Mouse (Mus musculus) midbrain, embryonic 16.5 days (tissue): ENCODE measurements around the gene Hsh2d. TPM values are rescaled to one million over a fixed set of nuclear protein-coding genes. Genes with fewer than 3 reads are reported as not detected.

Experiments used
- ATAC-seq: fragments of 200-750 bp; cut with Nextera tagmentation; 2 replicates; pipeline ENCODE4 v1.8.0; 2017; ENCODE audit warnings: moderate TSS enrichment
- H3K27ac ChIP-seq: fragments of 300-500 bp; sonication (generic); 2 replicates; pipeline ENCODE4 v1.5.1; 2014; ENCODE audit warnings: mild to moderate bottlenecking, low read length, mixed read lengths
- H3K27me3 ChIP-seq: fragments of 300-500 bp; sonication (generic); 2 replicates; pipeline ENCODE4 v1.6.1; 2014; ENCODE audit warnings: low read depth, low read length, mixed read lengths; ENCODE audit not compliant: control insufficient read depth, insufficient read depth
- H3K36me3 ChIP-seq: fragments of 300-500 bp; sonication (generic); 2 replicates; pipeline ENCODE4 v1.6.1; 2014; ENCODE audit warnings: mild to moderate bottlenecking, low read length, moderate library complexity, mixed read lengths; ENCODE audit not compliant: control insufficient read depth, insufficient read depth
- H3K4me1 ChIP-seq: fragments of 300-500 bp; sonication (generic); 2 replicates; pipeline ENCODE4 v1.6.1; 2014; ENCODE audit warnings: mild to moderate bottlenecking, low read length, mixed read lengths; ENCODE audit not compliant: control insufficient read depth, insufficient read depth
- H3K4me2 ChIP-seq: fragments of 300-500 bp; sonication (generic); 2 replicates; pipeline ENCODE4 v1.6.1; 2014; ENCODE audit warnings: mild to moderate bottlenecking, low read length, mixed read lengths
- H3K4me3 ChIP-seq: fragments of 300-500 bp; sonication (generic); 2 replicates; pipeline ENCODE4 v1.5.1; 2014; ENCODE audit warnings: low read depth, mild to moderate bottlenecking, low read length, moderate library complexity, mixed read lengths
- H3K9ac ChIP-seq: fragments of 300-500 bp; sonication (generic); 2 replicates; pipeline ENCODE4 v1.6.1; 2014; ENCODE audit warnings: low read depth, low read length, mixed read lengths
- H3K9me3 ChIP-seq: fragments of 300-500 bp; sonication (generic); replicated peaks from 2 replicates; pipeline ENCODE4 v1.6.1; 2014; ENCODE audit warnings: mild to moderate bottlenecking, low read length, mixed read lengths; ENCODE audit not compliant: control insufficient read depth, poor library complexity, severe bottlenecking
- WGBS: fragments of 180-500 bp; shearing (Covaris S2); extraction: QIAGEN DNeasy Blood & Tissue Kit; methylation state at CpG from one replicate; pipeline ENCODE4 v1.1.7; 2014; 5-methylcytosine and 5-hydroxymethylcytosine counted together
- polyA plus RNA-seq: library from polyadenylated mRNA; unstranded; fragments of >200 nt; fragmentation: Nextera tagmentation; extraction: Ambion mirVana; gene quantifications from 2 replicates; pipeline ENCODE4 v1.2.1, GENCODE M21; 2015

The Hsh2d gene
- polyA plus RNA-seq, 1 experiment from 2014 or later, result not detected

DNA sequence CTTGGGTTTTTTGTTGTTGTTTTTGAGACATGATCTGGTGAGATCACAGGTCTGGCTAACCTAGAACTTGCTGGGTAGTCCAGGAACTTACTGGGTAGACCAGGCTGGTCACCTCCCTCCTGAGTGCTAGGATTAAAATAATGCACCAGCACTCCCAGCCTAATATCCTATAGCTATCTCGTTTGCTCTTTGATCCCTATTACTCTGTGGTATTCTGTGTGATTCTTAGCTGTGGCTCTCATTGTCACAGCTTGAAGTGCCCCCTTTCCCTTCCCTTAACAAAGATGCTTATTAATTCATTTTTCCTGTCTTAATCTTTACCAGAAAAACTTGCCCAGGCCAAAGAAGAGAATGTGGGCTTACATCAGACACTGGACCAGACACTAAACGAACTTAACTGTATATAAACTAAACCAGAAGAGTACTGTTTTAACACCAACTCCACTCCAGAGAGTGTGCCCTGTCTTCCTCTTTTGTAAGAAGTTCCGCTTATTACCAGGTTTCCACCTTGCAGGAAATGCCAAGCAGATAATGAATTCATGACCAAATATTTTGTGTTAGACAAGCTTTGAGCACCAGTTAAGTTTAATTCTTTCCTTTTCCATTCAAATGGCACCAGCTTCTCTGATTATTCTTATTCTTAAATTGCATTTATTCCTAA lies 37.9 kb upstream of the Hsh2d start:
- no peak for ATAC-seq
- H3K36me3 ChIP-seq, result peaks cover 17% of the 10 kb centered on the region
- no peak overlapping the region for H3K27ac ChIP-seq

DNA sequence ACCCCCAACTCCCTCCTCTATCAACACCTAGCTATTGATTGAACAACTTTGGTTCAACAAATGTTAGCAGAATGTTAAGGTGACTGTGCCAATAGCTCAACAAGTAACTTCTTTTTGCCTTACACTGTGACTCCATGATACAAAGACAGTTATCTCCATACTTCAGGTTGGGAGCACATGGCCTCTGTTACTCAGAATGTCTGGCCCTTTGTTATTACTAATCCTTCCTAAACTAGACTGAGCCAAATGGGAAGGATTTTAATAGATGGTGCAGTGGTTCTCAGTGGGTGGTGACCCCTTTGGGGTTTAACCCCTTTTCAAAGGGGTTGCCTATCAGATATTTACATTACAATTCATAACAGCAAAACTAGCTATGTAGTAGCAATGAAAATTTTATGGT lies 36.1 kb upstream of the Hsh2d start:
- no peaks in the 10 kb centered on the region for H3K27me3 ChIP-seq
- H3K9ac ChIP-seq, result no peak overlapping the region
- H3K4me2 ChIP-seq, result no peak overlapping the region
- H3K36me3 ChIP-seq, result peaks cover 10% of the 10 kb centered on the region; the same call in 1 of the 2 replicates
- no peak overlapping the region for H3K27ac ChIP-seq
- H3K4me3 ChIP-seq, result no peak overlapping the region
- H3K9me3 ChIP-seq, result no peaks in the 10 kb centered on the region
- no peaks in the 10 kb centered on the region for H3K4me1 ChIP-seq
- ATAC-seq, result no peak

More for the DNA sequence above, 37.9 kb upstream of the Hsh2d start:
- H3K4me3 ChIP-seq, result no peak overlapping the region
- H3K4me2 ChIP-seq, result no peak overlapping the region
- WGBS, result 83% methylated on average over 3 of the region's 3 CpGs
- H3K27me3 ChIP-seq, result no peaks in the 10 kb centered on the region
- H3K9me3 ChIP-seq, result no peaks in the 10 kb centered on the region
- H3K4me1 ChIP-seq, result no peaks in the 10 kb centered on the region
- no peak overlapping the region for H3K9ac ChIP-seq

- 89% methylated on average over 2 of the region's 2 CpGs for WGBS
- H3K4me3 ChIP-seq, result no peak overlapping the region
- ATAC-seq, result no peak
Measured at GRCm38 (mm10) chr8:72158096-72158495, 31.3 kb upstream of the Hsh2d start.

DNA sequence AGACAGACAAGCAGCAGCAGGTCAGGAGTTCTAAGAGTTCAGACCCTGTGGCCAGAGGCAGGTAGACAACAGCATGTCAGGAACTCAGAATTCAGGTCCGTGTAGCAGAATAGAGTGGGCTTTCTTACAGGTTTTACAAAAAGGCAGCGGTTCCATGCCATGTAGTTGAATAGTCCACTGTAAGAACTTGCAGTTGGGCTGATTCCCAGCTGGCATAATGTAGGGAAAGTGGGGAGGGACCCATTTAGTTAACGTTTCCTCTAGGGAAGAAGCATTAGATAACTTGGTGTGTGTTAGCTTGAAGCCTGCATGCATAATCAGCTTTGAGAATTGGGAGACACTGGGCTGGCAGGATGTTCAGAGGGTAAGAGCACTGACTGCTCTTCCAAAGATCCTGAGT lies 30.7 kb upstream of the Hsh2d start:
- H3K9me3 ChIP-seq, result no peaks in the 10 kb centered on the region
- 83% methylated on average over 3 of the region's 3 CpGs for WGBS

More at GRCm38 (mm10) chr8:72158096-72158495, 31.3 kb upstream of the Hsh2d start:
- Histone ChIP-seq H3K27ac (no peak overlapping the region), H3K36me3 (peaks cover 7% of the 10 kb centered on the region; the same call in 1 of the 2 replicates), H3K9ac (no peak overlapping the region), H3K27me3 (no peaks in the 10 kb centered on the region), H3K9me3 (no peaks in the 10 kb centered on the region), H3K4me2 (no peak overlapping the region), H3K4me1 (peaks cover 22% of the 10 kb centered on the region)

GRCm38 (mm10) chr8:72160007-72160406 lies 29.4 kb upstream of the Hsh2d start:
- no peak overlapping the region; the same call in 1 of the 2 replicates for H3K27ac ChIP-seq
- peak overlapping the region; percentile 60 for H3K4me3 ChIP-seq
- WGBS, result 73% methylated on average over 3 of the region's 3 CpGs
- ATAC-seq, result no peak
- H3K4me1 ChIP-seq, result peaks cover 22% of the 10 kb centered on the region
- H3K27me3 ChIP-seq, result no peaks in the 10 kb centered on the region
- H3K36me3 ChIP-seq, result peaks cover 7% of the 10 kb centered on the region
- peak overlapping the region; percentile 67 for H3K4me2 ChIP-seq
- H3K9ac ChIP-seq, result peak overlapping the region; percentile 65
- no peaks in the 10 kb centered on the region for H3K9me3 ChIP-seq

More for the DNA sequence above, 30.7 kb upstream of the Hsh2d start:
- Histone ChIP-seq H3K9ac (no peak overlapping the region), H3K4me3 (no peak overlapping the region), H3K36me3 (peaks cover 3% of the 10 kb centered on the region; the same call in 1 of the 2 replicates), H3K27ac (no peak overlapping the region), H3K27me3 (no peaks in the 10 kb centered on the region), H3K4me2 (no peak overlapping the region), H3K4me1 (peaks cover 22% of the 10 kb centered on the region)
- ATAC-seq, result no peak

DNA sequence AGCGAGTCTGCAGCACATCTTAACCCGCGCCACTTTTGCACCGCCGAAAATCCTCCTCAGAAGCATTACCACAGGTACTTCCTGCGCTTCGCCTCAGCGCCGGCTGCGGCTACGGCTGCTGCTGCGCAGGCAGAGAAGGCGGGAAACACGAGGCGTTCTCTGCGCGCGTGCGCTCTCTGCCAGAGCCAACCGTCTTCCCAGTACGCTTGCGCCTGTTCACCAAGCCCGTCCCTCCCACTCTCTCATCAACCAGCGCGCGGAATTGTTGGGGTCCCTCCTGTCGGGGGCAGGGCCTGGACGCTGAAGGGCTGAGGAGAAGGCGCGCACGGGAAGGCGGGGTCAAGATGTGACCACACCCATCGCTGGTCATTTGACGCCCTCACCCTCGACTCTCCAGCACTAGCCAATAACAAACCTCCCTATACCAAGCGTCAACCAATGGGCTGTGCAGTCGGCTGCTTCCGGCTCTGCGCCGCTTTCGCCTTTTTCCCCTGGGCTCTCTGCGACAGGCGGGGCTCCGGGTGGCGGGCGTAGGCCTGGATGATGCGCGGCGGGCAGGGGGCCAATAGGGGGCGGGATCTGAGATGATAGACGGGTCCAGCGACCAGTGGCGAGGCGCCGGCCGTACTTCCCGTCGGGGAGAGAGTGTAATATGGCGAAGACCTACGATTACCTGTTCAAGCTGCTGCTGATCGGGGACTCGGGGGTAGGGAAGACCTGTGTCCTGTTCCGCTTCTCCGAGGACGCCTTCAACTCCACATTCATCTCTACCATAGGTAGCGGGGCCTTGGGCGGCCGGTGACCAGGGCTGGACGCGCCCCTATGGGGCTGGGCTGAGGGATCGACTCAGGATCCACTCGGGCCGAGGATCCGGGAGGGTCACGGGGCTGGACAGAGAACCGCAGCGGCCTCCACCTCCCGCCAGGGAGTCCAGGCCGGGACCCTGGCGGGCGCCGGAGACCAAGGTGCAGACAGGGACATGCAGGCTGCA lies 28.4 kb upstream of the Hsh2d start, which contains the start of gene Rab8a:
Rab8a (plus strand) TSS at position 494 of the 991 bp plus-strand sequence.
- under 1% methylated on average over 82 of the region's 82 CpGs for WGBS
- peak within 1 kb of the TSS; percentile 94 for H3K9ac ChIP-seq
- peak within 1 kb of the TSS; percentile 76 for H3K4me3 ChIP-seq
- no peaks in the 10 kb centered on the region for H3K9me3 ChIP-seq
- H3K4me1 ChIP-seq, result peaks cover 22% of the 10 kb centered on the region
- H3K27ac ChIP-seq, result peak within 1 kb of the TSS; percentile 85
- H3K4me2 ChIP-seq, result peak within 1 kb of the TSS; percentile 86
- ATAC-seq, result peak; percentile 99
- H3K36me3 ChIP-seq, result peaks cover 7% of the 10 kb centered on the region
- H3K27me3 ChIP-seq, result no peaks in the 10 kb centered on the region

DNA sequence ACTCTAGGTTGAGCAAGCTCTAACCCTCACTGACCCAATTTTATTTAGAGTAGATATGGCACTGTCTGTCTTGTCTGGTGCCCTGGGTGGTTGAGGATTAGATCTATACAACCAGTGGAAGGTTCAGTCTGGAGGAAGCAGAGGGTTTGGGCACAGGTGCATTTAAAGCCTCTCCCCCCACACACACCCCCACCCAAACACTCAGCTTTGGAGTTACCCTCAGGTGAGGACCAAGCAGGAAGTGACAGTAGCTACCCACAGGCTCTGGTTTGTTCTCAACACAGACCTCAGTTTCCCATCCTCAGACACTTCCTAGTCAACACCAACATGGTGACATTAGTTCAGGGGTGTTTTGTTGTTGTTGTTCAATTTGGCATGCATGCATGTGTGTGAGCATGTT lies 26.6 kb upstream of the Hsh2d start:
- Histone ChIP-seq H3K27ac (no peak overlapping the region), H3K9ac (no peak overlapping the region), H3K36me3 (peaks cover 7% of the 10 kb centered on the region), H3K27me3 (no peaks in the 10 kb centered on the region), H3K4me3 (no peak overlapping the region), H3K4me2 (no peak overlapping the region), H3K4me1 (peaks cover 22% of the 10 kb centered on the region), H3K9me3 (no peaks in the 10 kb centered on the region)
- no peak for ATAC-seq

DNA sequence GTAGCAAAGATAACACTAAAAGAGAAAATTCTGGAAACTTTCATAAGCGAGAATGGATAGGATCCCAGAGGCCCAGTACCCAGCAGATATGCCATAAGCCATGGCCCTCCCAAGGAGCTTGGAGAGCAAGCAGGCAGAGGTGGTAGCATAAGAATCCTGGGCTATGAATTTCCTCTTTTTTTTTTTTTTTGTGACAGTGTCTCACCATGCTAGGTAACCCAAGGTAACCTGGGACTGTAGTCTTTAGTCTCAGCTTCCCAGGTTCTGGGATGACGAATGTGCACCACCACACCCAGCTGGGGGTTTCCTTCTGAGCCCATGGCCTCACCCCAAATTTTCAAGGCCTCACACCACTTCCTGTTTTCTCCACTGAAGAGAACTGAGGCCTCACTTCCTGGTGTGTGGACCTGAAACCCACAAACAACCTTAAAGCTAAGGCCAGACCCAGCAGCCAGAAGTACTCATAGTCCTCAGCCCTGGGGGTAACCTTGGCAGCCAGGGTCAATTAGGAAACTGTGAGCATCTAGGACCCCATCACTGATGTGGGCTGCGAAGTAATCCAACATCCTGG lies 20.3 kb upstream of the Hsh2d start:
- H3K4me3 ChIP-seq, result no peak overlapping the region
- peaks cover 45% of the 10 kb centered on the region for H3K36me3 ChIP-seq
- 93% methylated on average over 3 of the region's 3 CpGs for WGBS
- no peak overlapping the region for H3K4me2 ChIP-seq
- ATAC-seq, result no peak
- no peak overlapping the region for H3K27ac ChIP-seq
- H3K9me3 ChIP-seq, result no peaks in the 10 kb centered on the region
- H3K4me1 ChIP-seq, result no peaks in the 10 kb centered on the region
- no peak overlapping the region for H3K9ac ChIP-seq
- H3K27me3 ChIP-seq, result no peaks in the 10 kb centered on the region
